Mouse (Mus musculus): ENCODE measurements around the gene Tox3.

The Tox3 gene

DNA sequence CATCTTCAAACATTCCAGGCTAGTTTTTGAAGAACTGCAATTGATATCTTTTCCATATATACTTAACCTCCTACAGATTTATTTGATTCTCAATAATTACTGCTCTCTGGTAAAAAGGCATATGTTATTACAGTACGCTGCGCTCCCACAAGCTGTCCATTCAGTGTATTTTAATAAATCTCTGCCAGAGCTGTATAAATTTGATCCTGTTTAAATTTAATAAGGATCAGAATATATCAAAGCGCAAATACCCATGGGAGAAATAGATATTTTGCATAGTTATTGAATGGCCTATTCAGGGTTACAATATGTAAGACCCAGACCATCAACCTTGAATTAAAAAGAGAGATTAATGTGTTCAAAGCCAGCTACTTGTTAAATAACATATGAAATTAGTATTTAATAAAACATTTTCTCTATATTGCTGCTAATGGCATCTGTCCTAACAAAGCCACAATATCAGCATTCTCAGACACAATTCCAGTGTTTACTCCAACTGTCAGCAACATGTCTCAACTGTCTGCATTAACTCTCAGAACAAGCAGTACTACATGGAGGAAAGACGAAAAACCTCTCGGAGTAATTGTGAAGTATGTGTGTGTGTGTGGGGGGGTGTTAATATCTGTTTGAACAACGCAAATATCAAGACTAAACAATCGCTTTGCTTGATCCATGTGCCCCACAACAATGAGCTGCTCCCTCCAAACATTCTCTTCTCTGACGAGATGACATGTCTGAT is 25.3 kb downstream of the Tox3 start:
- no peak for DNase-seq

DNA sequence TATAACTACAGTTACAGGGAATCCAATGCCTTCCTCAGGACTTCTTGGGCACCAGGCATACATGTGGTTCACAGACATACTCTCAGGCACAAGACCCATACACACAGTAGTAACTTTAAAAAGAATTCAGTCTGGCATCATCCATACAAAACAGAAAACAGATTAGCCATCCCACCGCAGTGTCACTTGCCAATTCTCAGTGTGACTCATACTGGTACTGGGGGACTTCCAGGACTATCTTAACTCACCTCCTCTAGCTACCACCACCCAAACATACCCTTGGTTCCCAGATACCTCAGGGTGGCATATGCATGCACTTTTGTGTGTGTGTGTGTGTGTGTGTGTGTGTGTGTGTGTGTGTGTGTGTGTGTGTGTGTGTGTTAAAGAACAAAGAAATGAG is 26.9 kb downstream of the Tox3 start:
- DNase-seq = no peak

DNA sequence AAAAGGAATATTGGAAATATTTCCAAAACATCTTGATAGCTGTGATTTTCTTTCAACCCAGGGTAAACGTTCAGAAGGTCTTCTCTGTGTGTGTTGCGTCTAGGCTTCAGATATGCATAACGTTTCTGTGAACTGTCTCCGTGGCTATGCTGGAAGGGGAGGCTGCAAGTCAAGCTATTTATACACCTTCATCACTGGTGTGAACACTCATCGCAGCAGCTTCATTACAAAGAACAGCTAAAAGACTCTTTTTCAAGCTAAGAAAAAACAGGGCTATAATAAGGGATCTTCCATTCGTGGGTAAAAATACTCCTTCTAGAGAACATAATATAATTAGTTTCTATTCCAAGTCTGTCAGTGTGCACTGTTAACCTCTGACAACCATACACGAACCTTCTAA is 33.8 kb downstream of the Tox3 start:
- DNase-seq = no peak

DNA sequence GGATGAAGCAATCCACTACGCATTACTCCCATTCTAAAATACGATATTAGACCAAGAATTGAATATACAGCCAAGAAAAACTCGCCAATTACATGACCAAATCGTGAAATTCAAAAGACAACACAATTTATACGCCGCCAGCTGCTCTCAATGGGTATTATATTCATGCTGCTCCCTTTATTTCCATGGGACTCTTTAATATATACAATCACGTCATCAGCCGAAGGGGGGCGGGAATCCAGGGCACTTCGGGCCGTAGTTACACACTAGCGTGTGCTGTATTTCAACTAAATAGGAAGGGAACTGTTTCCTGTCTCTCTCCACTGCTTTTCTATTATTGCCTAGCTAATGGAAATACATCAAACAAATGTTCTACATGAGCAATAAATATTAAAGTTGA is 45.2 kb downstream of the Tox3 start:
- no peak for DNase-seq

DNA sequence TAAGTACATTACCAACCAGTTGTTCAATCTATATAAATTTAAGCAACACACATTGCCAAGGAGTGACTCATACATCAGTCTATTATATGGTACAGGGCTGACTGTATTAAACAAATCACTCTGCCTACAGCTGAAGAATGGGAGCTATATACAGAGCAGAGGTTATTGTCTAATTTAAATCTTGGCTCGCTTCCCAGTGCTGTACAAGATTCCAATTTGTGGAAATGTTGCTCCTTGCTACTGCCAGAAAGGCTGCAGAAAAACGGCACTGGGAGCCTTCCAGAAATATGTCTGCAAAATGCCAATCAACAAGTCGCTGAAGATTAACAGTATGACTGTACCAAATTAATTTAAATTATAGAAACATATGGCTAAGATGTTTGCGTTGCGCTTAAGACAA is 45.9 kb downstream of the Tox3 start:
- no peak for DNase-seq

DNA sequence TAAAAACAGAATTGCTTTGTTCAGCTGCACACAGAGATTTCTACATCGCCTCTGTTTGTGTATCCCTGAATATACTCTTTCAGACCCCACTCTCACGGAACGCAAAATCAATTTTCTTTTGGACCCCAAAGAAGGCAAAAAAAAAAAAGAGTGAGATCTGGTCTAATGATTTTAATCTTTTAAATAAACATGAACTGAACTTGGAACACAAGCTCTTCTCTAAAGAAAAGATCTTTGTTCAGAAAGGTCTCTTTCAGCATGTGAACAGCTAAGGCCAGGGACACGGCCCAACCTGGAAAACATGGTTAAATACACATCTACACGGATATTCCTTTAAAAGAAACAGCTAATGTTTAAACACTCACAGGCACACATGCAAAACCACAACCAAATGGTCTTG is 46.6 kb downstream of the Tox3 start:
- DNase-seq = no peak

DNA sequence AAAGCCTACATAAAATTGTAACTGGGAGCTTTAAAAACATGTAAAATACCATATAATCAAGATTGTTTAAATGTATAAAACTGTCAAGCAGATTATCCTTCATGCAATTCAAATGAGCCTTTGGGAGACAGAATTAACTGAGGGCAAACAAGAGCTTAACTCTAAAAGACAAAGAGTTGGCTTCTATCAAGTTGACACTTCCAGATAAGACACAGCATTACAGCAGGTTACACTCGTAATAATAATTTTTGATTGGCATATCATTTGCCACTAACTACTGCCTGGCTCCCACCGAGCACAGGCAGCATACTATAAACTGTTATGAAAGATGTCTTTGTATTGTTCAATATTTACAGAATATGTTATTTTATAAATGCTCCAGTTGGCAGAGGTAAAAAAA is 47.2 kb downstream of the Tox3 start:
- DNase-seq = no peak

DNA sequence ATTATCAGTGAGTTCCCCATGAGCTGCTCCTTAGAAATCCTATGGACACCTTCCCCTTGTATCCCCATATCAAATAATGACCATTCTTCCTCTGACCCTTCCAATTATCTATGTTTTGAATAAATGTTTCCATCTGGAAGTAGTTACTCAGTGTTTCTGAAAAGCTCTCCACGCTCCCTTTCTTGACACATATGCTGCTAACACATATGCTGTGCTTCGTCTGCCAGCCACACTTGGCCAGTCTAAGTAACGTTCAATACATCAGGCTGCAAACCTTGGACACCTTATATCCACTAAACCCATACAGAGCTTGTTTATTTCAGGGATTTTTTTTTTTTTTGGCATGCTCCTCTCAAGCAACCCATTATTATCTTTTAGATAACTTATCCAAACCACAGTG is 54.1 kb downstream of the Tox3 start:
- no peak for DNase-seq

DNA sequence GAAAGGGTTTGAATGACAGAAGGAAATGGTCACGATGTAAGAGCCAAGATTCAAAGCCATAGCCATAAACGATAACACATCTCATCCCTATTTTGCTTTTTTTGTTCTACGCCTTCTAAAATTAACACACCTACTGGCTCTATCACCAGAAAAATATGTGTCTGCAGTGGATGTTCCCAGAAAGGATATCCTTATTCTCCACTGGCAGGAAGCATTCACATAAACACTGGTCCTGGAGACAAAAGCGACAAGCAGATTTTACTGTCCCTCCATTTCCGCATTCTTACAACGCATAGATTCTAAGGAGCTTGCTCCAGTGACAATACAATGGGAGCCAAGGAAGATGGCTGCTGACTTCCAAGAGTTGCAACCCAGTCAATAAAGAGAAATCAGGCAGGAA is 57.3 kb downstream of the Tox3 start:
- DNase-seq = no peak

DNA sequence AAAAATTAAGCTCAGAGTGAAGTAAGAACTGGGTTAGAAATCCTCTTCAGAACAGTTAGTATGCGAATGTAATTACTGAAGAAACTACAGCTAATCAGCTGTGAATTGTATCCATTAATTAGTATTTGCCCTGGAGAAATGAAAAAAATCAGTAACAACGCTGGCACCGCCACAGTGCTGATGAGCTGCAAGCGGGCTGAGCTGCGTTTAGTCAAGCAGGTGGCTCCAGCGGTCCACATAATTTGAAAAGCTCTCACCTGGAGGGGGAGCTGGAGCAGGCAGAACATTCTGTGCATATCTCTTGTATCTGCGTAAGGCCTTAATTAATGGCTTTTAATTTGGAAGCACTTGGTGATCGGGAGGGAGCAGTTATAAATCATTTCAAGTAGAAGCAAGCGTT is 71.4 kb downstream of the Tox3 start:
- DNase-seq = no peak

DNA sequence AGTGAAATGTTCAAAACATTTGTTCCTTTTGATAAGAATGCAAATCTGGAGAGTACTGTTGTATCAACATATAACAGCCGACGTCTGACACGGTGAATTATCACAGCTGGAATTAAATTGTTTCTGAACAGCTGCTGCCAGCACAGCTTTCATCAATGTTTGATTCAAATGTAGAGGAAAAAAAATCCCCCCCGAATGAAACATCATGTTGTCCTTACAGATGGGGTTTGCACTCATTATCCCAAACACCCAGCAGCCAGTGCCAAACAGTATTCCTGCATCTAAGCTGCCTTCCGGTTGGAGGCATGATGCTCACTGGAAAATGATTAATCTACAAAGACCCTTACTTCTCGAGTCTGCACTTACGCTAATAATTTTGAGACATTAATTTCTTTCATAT is 75.0 kb downstream of the Tox3 start:
- no peak for DNase-seq

DNA sequence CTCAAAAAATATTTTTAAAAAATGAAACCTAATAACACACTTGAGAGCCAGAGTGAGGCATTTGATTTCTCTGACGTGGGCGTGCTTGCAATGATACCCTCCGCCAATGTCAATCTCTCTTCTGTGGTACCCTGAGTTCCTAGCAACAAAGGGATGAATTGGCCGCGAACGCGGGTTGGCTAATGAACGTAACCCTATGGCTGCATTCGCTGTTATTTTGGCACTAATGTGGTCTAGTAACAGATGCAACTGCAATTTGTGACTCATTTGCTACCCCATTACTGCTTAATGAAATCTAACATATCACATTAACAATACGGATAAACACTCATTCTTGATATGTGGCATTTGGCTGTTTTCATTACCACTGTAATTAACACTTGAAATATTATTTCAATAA is 76.2 kb downstream of the Tox3 start:
- no peak for DNase-seq

DNA sequence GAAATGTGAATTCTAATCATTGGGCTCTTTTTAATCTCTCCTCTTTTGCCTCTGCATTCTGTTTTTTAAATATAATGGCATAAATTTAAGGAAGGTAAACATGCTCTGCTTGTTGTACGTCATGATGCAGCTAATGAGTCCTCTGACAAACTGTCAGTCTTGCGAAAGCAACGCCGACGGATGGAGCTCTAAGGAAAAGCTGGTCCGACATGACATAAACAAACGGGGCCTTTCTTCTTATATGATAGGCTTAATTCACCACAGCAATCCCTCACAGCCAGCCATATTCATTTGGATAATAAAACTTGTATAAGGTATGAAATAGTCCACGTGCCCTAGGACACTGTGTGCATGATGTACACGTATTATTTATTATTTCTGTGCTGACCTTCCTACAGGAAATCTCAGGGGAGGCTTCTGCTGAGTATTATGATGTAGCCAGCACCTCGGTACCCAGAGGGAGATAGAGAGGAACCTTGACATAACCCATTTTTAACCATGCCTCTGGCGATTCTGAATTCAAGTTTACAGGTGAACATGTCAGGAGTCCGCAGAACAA is 80.4 kb downstream of the Tox3 start:
- DNase-seq = no peak

DNA sequence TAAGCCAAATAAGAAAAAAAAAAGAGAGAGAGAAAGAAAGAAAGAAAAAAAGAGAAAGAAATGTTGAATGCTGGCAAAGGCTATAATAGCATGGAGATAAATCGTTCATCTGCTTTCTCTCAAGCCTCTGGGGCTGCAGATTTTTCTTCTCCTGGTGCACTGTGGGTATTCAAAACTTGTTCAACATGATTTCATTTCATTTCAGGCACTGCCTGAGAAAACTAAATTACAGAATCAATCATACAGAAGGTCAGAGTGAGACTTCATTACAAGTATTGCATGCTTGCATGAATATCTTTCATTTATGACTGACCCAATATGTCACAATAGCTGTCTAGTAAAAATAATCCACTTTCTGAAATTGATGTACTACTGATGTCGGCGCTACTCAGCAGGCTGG is 81.2 kb downstream of the Tox3 start:
- no peak for DNase-seq

DNA sequence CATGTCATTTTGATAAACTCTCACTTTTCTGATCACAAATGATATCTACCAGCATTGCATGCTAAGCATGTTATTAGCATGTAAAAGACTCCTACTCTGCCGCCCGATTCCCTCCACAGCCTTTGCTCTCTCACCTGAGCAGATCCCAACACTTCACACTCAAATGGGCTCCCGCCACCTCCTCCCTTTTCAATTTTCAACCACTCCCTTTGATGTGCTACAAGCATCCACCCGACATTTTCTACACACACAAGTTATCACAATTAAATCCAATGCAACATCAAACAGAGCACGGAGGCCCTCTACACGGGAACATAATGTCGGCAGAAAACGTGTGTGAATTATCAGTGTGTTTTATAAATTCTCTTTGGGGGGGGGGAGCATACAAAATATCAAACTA is 81.9 kb downstream of the Tox3 start:
- DNase-seq = no peak

DNA sequence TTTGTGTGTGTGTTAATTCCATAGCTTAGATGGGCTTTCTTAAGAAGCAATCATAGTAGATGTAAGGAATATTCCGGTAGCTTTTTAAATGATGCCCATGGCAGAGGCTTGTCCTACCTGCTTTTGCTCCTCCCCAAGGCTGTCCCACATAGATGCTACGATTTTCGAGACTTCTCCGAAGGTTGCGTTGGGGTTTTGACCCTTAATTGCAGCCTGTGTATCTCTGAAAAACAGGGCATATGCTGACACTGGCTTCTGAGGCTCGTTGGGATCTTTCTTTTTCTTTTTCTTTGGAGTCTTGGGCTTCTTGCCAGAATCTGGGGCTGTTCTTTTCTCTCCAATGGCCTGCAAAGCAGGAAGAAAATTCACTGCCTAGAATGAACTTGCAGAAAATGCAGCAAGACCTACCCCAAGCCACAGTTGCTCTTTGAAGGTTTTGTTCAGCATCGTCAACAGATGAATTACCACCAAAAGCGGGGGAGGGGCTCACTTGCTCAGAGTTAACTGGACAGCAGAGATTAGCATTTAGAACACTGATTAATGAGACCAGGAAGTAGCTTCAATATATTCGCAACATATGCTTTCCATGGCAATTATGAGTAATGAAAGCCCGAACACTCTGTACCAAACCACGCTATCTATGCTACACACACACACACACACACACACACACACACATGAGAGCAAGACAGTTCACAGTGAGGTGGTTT is 93.8 kb downstream of the Tox3 start:
- no peak for DNase-seq

DNA sequence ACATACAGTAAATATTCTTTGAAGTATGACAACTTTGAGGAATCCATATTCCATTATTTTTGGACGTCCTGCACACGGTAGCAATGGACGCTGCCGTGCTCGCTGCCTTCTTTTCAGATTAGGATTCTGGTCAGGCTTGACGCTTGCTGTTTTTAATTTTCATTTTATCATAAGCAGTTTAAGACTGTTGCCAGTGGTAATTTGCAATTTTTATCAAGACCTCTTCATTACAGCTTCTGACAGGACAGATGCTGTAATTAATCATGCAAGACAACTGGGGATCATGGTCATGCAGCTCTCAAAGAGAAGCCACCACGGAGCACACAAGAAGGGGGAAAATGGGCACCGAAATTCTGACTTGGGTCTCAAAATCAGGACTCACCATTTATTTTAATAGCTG is 101.8 kb downstream of the Tox3 start:
- no peak for DNase-seq

DNA sequence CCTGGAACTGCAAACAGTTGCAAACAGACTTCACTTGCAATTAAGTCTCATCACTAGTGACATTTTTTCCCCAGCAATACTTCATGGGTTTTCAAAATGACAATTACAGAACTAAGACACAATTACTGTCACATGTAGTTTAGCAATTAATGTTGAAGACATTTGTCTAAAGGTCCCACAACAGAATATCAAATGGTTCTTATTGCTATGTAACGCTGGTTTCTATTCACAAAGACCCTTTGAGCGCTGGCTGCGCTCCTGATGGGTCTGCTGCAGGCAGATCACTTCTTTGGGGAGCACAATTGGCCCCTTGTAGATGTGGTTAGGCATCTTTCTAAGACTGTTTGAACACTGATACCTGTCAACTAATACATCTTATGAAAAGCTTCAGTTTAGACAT is 102.3 kb downstream of the Tox3 start:
- no peak for DNase-seq

DNA sequence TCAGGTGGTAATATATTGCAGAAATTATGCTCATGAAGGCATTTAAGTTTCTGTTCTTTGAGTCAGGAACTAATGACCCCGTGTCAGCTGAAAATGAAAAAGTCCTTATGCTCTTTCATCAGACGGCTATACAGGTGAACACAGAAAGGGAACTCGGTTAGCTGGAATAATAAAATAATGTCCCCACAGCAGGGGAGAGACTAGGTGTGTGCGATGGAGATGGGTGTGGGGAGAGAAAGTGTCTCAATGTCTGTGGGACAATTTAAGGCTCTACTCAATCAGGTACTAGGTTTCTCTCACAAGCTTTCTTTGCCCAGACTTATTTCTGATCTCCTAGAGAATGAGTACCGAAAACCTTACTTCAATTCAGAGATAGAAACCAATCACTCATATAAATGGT is 103.0 kb downstream of the Tox3 start:
- no peak for DNase-seq

DNA sequence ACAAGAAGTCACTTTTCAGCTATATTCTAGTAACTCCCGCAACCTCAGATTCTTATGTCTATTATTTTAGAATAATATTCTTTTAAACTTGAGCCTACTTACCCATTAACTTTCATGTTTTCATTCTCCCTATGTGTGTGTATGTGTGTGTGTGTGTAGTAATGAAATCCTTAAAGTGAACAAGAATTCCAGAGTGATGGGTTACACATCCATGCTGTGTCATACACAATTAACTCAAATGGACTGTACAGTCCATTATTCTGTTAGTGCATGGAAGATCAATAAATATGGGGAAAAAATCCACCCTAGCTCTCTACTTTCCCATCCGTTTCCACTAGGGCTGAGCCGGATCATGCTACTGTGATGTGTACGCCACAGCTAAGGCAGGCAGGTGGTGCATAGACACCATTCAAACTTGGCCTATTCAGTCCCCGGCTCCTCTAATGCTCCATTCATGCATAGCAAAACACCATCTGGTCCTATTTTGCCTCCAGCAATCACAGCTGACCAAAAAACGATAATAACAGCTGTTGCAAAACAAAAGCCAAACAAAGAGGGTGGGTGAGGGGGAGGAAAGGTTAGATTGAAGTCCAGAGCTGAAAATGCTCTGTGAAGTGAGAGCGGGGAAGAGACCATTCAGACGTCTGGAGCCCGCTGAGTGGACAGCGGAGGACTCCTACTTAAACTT is 103.5 kb downstream of the Tox3 start:
- DNase-seq = no peak

DNA sequence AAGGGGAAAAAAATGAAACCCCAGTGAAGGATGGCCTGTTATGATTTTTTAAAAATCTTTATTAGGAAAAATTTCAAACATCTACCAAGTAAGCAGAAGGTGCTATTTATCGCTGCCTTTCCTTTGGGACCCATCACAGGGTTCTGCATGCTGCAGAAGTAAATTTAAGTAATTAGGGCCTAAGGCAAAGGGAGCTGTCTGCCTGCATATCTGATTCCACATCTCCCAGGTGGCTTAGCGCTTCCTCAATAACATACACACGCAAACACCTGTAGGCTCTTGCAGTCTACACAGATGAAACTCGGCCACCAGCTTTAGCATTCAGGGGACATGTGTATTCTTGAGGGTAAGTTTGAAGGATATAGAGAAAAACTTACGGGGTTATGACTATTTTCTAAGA is 104.2 kb downstream of the Tox3 start:
- DNase-seq = no peak

DNA sequence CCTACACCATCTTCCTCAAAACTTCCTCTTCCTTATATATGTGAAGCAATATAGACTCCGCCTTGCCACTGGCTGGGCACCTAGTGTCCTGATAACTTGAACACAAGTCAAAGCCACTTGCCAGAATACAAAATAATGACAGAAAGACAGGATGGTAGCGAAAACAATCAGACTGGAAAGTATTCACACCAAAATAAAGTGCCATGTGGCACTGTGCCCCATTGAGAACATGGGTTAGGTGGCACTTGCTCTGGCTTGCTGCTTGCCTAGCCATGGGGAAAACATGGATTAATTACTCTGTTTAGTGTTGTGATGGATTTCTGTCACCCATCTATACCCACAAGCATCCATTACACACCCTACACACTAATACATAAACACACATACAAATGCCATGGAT is 105.8 kb downstream of the Tox3 start:
- DNase-seq = no peak

DNA sequence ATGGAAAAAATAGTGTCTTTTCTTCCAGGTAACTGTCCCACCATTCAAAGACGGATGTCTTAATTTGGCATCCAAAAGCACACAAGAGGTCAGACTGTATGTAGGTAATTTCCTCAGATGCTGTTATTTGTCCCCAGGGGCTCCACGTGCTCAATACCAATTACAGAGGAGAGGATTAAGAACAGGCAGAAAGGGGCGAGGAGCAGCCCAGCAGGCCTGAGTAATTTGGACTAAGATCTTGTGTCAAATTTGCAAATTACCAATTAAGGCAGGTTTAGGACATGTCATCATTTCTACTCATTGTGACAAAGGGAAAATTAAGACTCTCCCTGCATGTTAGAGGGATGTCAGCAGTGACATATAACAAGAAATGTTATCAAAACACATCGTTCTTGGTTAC is 106.7 kb downstream of the Tox3 start:
- DNase-seq = no peak

DNA sequence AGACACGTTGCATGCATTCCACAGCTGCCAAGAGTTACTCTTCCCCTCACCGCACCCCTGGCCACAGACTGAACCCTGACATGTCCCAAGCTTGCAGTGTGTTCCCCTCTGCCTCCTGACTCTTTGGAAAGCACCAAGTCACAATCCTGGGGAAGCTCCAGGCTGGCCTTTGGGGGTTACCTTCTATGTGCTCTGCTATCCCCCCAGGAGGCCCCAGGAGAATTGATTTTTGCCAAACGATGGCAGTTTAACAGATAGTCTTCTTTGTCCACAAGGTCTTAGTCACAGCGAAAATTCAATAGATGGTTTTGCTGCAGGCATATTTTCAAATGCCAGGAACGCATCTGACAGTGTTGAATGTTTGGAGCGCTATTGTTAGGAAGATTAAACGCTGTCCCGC is 115.6 kb downstream of the Tox3 start:
- no peak for DNase-seq
